Mouse (Mus musculus) testis, adult 2 months (tissue): Measurements from ENCODE around the gene Gss. TPM values are rescaled to one million over a fixed set of nuclear protein-coding genes. Genes with fewer than 3 reads are reported as not detected.
"Not testable (repeated sequence)": the region's sequence is repeated elsewhere in the genome, so short reads cannot be mapped to it uniquely, and the experiment has no call there.

ENCODE experiments used
- H3K27ac ChIP-seq: fragments of 200-500 bp; 2 replicates; pipeline ENCODE4 v1.5.1; 2012; ENCODE audit warnings: low read depth, low read length; ENCODE audit not compliant: control insufficient read depth, insufficient read depth
- H3K27me3 ChIP-seq: fragments of 200-500 bp; 2 replicates; pipeline ENCODE4 v1.6.1; 2012; ENCODE audit warnings: mild to moderate bottlenecking, low read length, moderate library complexity; ENCODE audit not compliant: control insufficient read depth, insufficient read depth
- H3K36me3 ChIP-seq: fragments of 200-500 bp; 2 replicates; pipeline ENCODE4 v1.6.1; 2012; ENCODE audit warnings: mild to moderate bottlenecking, low read length; ENCODE audit not compliant: control insufficient read depth, insufficient read depth
- H3K4me1 ChIP-seq: fragments of 200-500 bp; 2 replicates; pipeline ENCODE4 v1.6.1; 2012; ENCODE audit warnings: low read length; ENCODE audit not compliant: control insufficient read depth, insufficient read depth
- H3K4me3 ChIP-seq: fragments of 200-500 bp; 2 replicates; pipeline ENCODE4 v1.5.1; 2012; ENCODE audit warnings: low read depth, mild to moderate bottlenecking, low read length, moderate library complexity, mixed read lengths; ENCODE audit not compliant: control insufficient read depth
- CTCF ChIP-seq: fragments of 200-500 bp; IDR thresholded peaks from 2 replicates; pipeline ENCODE4 v1.5.1; 2012; ENCODE audit warnings: low read depth, mild to moderate bottlenecking, inconsistent platforms, low read length, moderate library complexity; ENCODE audit not compliant: control insufficient read depth, insufficient read depth, insufficient replicate concordance
- POLR2A ChIP-seq: fragments of 200-500 bp; IDR thresholded peaks from 2 replicates; pipeline ENCODE4 v1.6.1; 2012; ENCODE audit warnings: low read depth, mild to moderate bottlenecking, inconsistent platforms, low read length, moderate library complexity; ENCODE audit not compliant: control insufficient read depth
- polyA plus RNA-seq: library from polyadenylated mRNA; depleted of rRNA; stranded (reverse); fragments of >200 nt; gene quantifications from 2 replicates; pipeline ENCODE4 v1.2.3, GENCODE M21; 2012

The Gss gene
- polyA plus RNA-seq, 1 experiment: 4.6 TPM

GRCm38 (mm10) chr2:155613326-155613755 is 20.7 kb upstream of the Gss start:
- peak overlapping the region; percentile 16; the same call in 1 of the 2 replicates for H3K4me3 ChIP-seq
- H3K27me3 ChIP-seq: no peaks in the 10 kb centered on the region
- no peak overlapping the region for H3K27ac ChIP-seq
- H3K36me3 ChIP-seq: no peaks in the 10 kb centered on the region
- no peak for TF ChIP-seq POLR2A
- TF ChIP-seq CTCF: no peak
- H3K4me1 ChIP-seq: peaks cover 7% of the 10 kb centered on the region; the same call in 1 of the 2 replicates

GRCm38 (mm10) chr2:155611834-155612550 is 19.4 kb upstream of the Gss start:
- no peaks in the 10 kb centered on the region for H3K36me3 ChIP-seq
- TF ChIP-seq POLR2A (no peak), CTCF (no peak)
- no peak overlapping the region for H3K27ac ChIP-seq
- peaks cover 7% of the 10 kb centered on the region; the same call in 1 of the 2 replicates for H3K4me1 ChIP-seq
- no peak overlapping the region for H3K4me3 ChIP-seq
- no peaks in the 10 kb centered on the region for H3K27me3 ChIP-seq

- Histone ChIP-seq H3K4me3 (no peak within 1 kb of the TSS), H3K36me3 (no peaks in the 10 kb centered on the region), H3K27ac (no peak within 1 kb of the TSS), H3K4me1 (peaks cover 7% of the 10 kb centered on the region; the same call in 1 of the 2 replicates), H3K27me3 (no peaks in the 10 kb centered on the region)
- TF ChIP-seq POLR2A (no peak), CTCF (no peak)
Observed at GRCm38 (mm10) chr2:155610978-155611377, 18.4 kb upstream of the Gss start, which contains the start of gene Myh7b. Myh7b (plus strand) TSS chr2:155611212.

- H3K27ac ChIP-seq: no peak overlapping the region
Observed at GRCm38 (mm10) chr2:155606360-155606759, 13.8 kb upstream of the Gss start.

GRCm38 (mm10) chr2:155605236-155605589 is 12.6 kb upstream of the Gss start:
- not testable (repeated sequence) for H3K27ac ChIP-seq, H3K4me3 ChIP-seq, H3K27me3 ChIP-seq, H3K36me3 ChIP-seq, H3K4me1 ChIP-seq

More at GRCm38 (mm10) chr2:155606360-155606759, 13.8 kb upstream of the Gss start:
- Histone ChIP-seq H3K4me1 (no peaks in the 10 kb centered on the region), H3K4me3 (no peak overlapping the region), H3K27me3 (no peaks in the 10 kb centered on the region), H3K36me3 (no peaks in the 10 kb centered on the region)
- TF ChIP-seq CTCF (no peak), POLR2A (no peak)

- Histone ChIP-seq H3K36me3 (no peaks in the 10 kb centered on the region), H3K27me3 (no peaks in the 10 kb centered on the region), H3K4me3 (no peak overlapping the region), H3K4me1 (no peaks in the 10 kb centered on the region), H3K27ac (no peak overlapping the region)
- TF ChIP-seq CTCF (no peak), POLR2A (no peak)
Observed at GRCm38 (mm10) chr2:155604560-155605235, 12.1 kb upstream of the Gss start.

- TF ChIP-seq POLR2A: no peak
- no peak for TF ChIP-seq CTCF
- Histone ChIP-seq H3K36me3 (no peaks in the 10 kb centered on the region), H3K4me1 (no peaks in the 10 kb centered on the region), H3K27me3 (no peaks in the 10 kb centered on the region), H3K27ac (no peak overlapping the region), H3K4me3 (no peak overlapping the region)
Observed at GRCm38 (mm10) chr2:155603707-155604106, 11.1 kb upstream of the Gss start.
